ENCODE assay signal across 9 mouse cellular contexts in genomic region chr8:12395071-12396031, GRCm38 (mm10). TPM values are rescaled to one million over a fixed set of nuclear protein-coding genes. Genes with fewer than 3 reads are reported as not detected.
DNase-seq lines count a peak whose midpoint lies in the region; ATAC-seq lines count a peak whose summit lies in the region.
"Had no signal": no experiment of that assay in that cellular context is flagged by ENCODE, and none has a peak within 500 bp of the region (broad histone marks: within the 10 kb centered on the region; RNA-seq: fewer than 3 reads in every experiment).

Sox1 (plus strand) TSS chr8:12395295.

- no peak within 1 kb of the TSS for H3K27ac ChIP-seq in heart, embryonic 14.5 days (replicated peaks in 1 of 2; ENCODE audit: control insufficient read depth in 1 of 2, insufficient read depth in 1 of 2, low read depth in 2 of 2, low read length in 2 of 2)
- H3K27ac ChIP-seq in forebrain, embryonic 15.5 days (replicated peaks), result peak within 1 kb of the TSS; percentile 97
- H3K27ac ChIP-seq in midbrain, embryonic 12.5 days (replicated peaks), result peak within 1 kb of the TSS; percentile 95

- 1% methylated on average over 75 of the region's 89 CpGs for WGBS in heart, embryonic 14.5 days
- under 1% methylated on average over 85 of the region's 89 CpGs for WGBS in forebrain, embryonic 15.5 days
- under 1% methylated on average over 64 of the region's 89 CpGs for WGBS in midbrain, embryonic 12.5 days

- no peak for DNase-seq in heart, postnatal 10 days
- DNase-seq in brain, embryonic 18.5 days (ENCODE audit: low read depth, low spot score), result peak; percentile 83
- DNase-seq in layer of hippocampus, adult 9-11 months, result peak; percentile 79
- DNase-seq in testis, postnatal 10 days (ENCODE audit: low spot score), result peak; percentile 44
- DNase-seq in gastrocnemius, postnatal 36 days, result no peak

- H3K27me3 ChIP-seq in heart, embryonic 14.5 days (ENCODE audit: control insufficient read depth, insufficient read depth, low read length), result peaks cover 100% of the 10 kb centered on the region
- peaks cover 20% of the 10 kb centered on the region for H3K27me3 ChIP-seq in forebrain, embryonic 15.5 days
- H3K27me3 ChIP-seq in midbrain, embryonic 12.5 days, result peaks cover 68% of the 10 kb centered on the region

- H3K9ac ChIP-seq in heart, embryonic 14.5 days (ENCODE audit: low read length), result no peak within 1 kb of the TSS
- peak within 1 kb of the TSS; percentile 81 for H3K9ac ChIP-seq in forebrain, embryonic 15.5 days (replicated peaks)
- H3K9ac ChIP-seq in midbrain, embryonic 12.5 days (replicated peaks), result peak within 1 kb of the TSS; percentile 97

- no peak for ATAC-seq in heart, embryonic 14.5 days (ENCODE audit: insufficient number of reproducible peaks, insufficient read depth, low FRiP score, low read depth)
- peak; percentile 91 for ATAC-seq in forebrain, embryonic 15.5 days (replicated peaks)
- ATAC-seq in midbrain, embryonic 12.5 days (ENCODE audit: low FRiP score, low read depth), result peak; percentile 87

- H3K4me2 ChIP-seq in heart, embryonic 14.5 days (ENCODE audit: low read length), result peak within 1 kb of the TSS; percentile 75
- peak within 1 kb of the TSS; percentile 68 for H3K4me2 ChIP-seq in forebrain, embryonic 15.5 days (replicated peaks)
- H3K4me2 ChIP-seq in midbrain, embryonic 12.5 days (replicated peaks), result peak within 1 kb of the TSS; percentile 72

- H3K4me1 ChIP-seq in heart, embryonic 14.5 days (ENCODE audit: control insufficient read depth in 2 of 2, insufficient read depth in 2 of 2, low read length in 2 of 2), result peaks cover 4 to 23% of the 10 kb centered on the region in 2 experiments; a peak in 3 of 4 replicates
- H3K4me1 ChIP-seq in forebrain, embryonic 15.5 days, result peaks cover 72% of the 10 kb centered on the region
- H3K4me1 ChIP-seq in midbrain, embryonic 12.5 days, result peaks cover 48% of the 10 kb centered on the region

- H3K4me3 ChIP-seq in heart, embryonic 14.5 days (ENCODE audit: control insufficient read depth in 1 of 2, insufficient read depth in 1 of 2, low read depth in 1 of 2, low read length in 2 of 2), result peak within 1 kb of the TSS; percentile 36 to 38
- peak within 1 kb of the TSS; percentile 73 for H3K4me3 ChIP-seq in forebrain, embryonic 15.5 days
- H3K4me3 ChIP-seq in midbrain, embryonic 12.5 days, result peak within 1 kb of the TSS; percentile 86

- intact Hi-C loops in heart, postnatal 10 days (cut with DNase I), result loop anchor here (10.0 kb wide), 1 partner anchor 279 kb away; the partner anchor contains the start of gene Tubgcp3
- intact Hi-C loops in gastrocnemius, postnatal 36 days (cut with DNase I), result no loop called here

- H3K36me3 ChIP-seq in heart, embryonic 14.5 days (ENCODE audit: control insufficient read depth, insufficient read depth, low read length), result no peaks in the 10 kb centered on the region
- H3K36me3 ChIP-seq in forebrain, embryonic 15.5 days, result no peaks in the 10 kb centered on the region
- no peaks in the 10 kb centered on the region for H3K36me3 ChIP-seq in midbrain, embryonic 12.5 days

- H3K9me3 ChIP-seq in heart, embryonic 14.5 days (ENCODE audit: control insufficient read depth, low read length), result no peaks in the 10 kb centered on the region
- H3K9me3 ChIP-seq in forebrain, embryonic 15.5 days, result no peaks in the 10 kb centered on the region
- no peaks in the 10 kb centered on the region for H3K9me3 ChIP-seq in midbrain, embryonic 12.5 days

RNA-seq across cellular contexts. Expression of gene Sox1, which starts in this region (rescaled TPM):
- not detected in 2 replicates for polyA plus RNA-seq in heart, embryonic 14.5 days (2014; fragmentation: Nextera tagmentation; extraction: Ambion mirVana)
- total RNA-seq in heart, postnatal 10 days (2021), result not detected
- 6.8 and 7.0 TPM in 2 replicates for polyA plus RNA-seq in forebrain, embryonic 15.5 days (2015; fragmentation: Nextera tagmentation; extraction: Ambion mirVana)
- polyA plus RNA-seq in midbrain, embryonic 12.5 days (2016; fragmentation: Nextera tagmentation; extraction: Ambion mirVana), result 6.5 and 8.4 TPM in 2 replicates
- total RNA-seq in gastrocnemius, postnatal 36 days (2021), result not detected
- total RNA-seq: MEL had no signal

Comparison
In these comparisons a context has a peak if more than half of its experiments do, and no peak if none do; other contexts are left out.
1. H3K27ac ChIP-seq: peak in forebrain, embryonic 15.5 days (single experiment) and midbrain, embryonic 12.5 days (single experiment); none in heart, embryonic 14.5 days (0 of 2).
2. DNase-seq: peak in brain, embryonic 18.5 days (single experiment), layer of hippocampus, adult 9-11 months (single experiment) and testis, postnatal 10 days (single experiment); none in heart, postnatal 10 days (0 of 2) and gastrocnemius, postnatal 36 days (0 of 2).
3. Peak in every context shown above with its lines, with median percentiles within 50 percentile points of each other: H3K4me2 ChIP-seq and H3K4me3 ChIP-seq.